Mouse (Mus musculus) thymus, postnatal 0 days (tissue): ENCODE results near the gene Tenm2. TPM values are rescaled to one million over a fixed set of nuclear protein-coding genes. Genes with fewer than 3 reads are reported as not detected.

Experiments
- DNase-seq: peaks from one replicate; pipeline ENCODE4 v3.0.0-alpha.2; 2015; ENCODE audit warnings: low spot score
- polyA plus RNA-seq: library from polyadenylated mRNA; unstranded; fragments of >200 nt; fragmentation: Nextera tagmentation; extraction: Ambion mirVana; gene quantifications from 2 replicates; pipeline ENCODE4 v1.2.1, GENCODE M21; 2015

Tenm2 gene
- polyA plus RNA-seq, 1 experiment from 2014 or later: 1.2 TPM

GRCm38 (mm10) chr11:37107069-37107468 lies 128.7 kb downstream of the Tenm2 start:
- no peak for DNase-seq

GRCm38 (mm10) chr11:37079403-37079802 lies 156.4 kb downstream of the Tenm2 start:
- DNase-seq: no peak

GRCm38 (mm10) chr11:37076989-37077598 lies 158.7 kb downstream of the Tenm2 start:
- no peak for DNase-seq

GRCm38 (mm10) chr11:37075349-37075748 lies 160.4 kb downstream of the Tenm2 start:
- no peak for DNase-seq

GRCm38 (mm10) chr11:37065459-37065858 lies 170.3 kb downstream of the Tenm2 start:
- no peak for DNase-seq

GRCm38 (mm10) chr11:37046671-37047070 lies 189.1 kb downstream of the Tenm2 start:
- no peak for DNase-seq

- no peak for DNase-seq
These were observed 194.5 kb downstream of the Tenm2 start for GRCm38 (mm10) chr11:37041259-37041658.

- no peak for DNase-seq
These were observed 196.5 kb downstream of the Tenm2 start for GRCm38 (mm10) chr11:37039283-37039682.

- no peak for DNase-seq
These were observed 204.3 kb downstream of the Tenm2 start for GRCm38 (mm10) chr11:37031305-37032055.

GRCm38 (mm10) chr11:37011900-37012299 lies 223.9 kb downstream of the Tenm2 start:
- no peak for DNase-seq

GRCm38 (mm10) chr11:37009243-37009642 lies 226.5 kb downstream of the Tenm2 start:
- no peak for DNase-seq

- DNase-seq: no peak
These were observed 238.1 kb downstream of the Tenm2 start for GRCm38 (mm10) chr11:36997668-36998067.

GRCm38 (mm10) chr11:36990895-36991294 lies 244.9 kb downstream of the Tenm2 start:
- no peak for DNase-seq

GRCm38 (mm10) chr11:36988776-36989565 lies 246.8 kb downstream of the Tenm2 start:
- DNase-seq: no peak

- no peak for DNase-seq
These were observed 261.6 kb downstream of the Tenm2 start for GRCm38 (mm10) chr11:36974142-36974541.

- no peak for DNase-seq
These were observed 277.7 kb downstream of the Tenm2 start for GRCm38 (mm10) chr11:36958102-36958501.

- DNase-seq: no peak
These were observed 294.3 kb downstream of the Tenm2 start for GRCm38 (mm10) chr11:36941429-36941828.

GRCm38 (mm10) chr11:36940557-36941110 lies 295.1 kb downstream of the Tenm2 start:
- no peak for DNase-seq

- DNase-seq: no peak
These were observed 305.9 kb downstream of the Tenm2 start for GRCm38 (mm10) chr11:36929817-36930216.

GRCm38 (mm10) chr11:36926705-36927406 lies 308.9 kb downstream of the Tenm2 start:
- no peak for DNase-seq

GRCm38 (mm10) chr11:36919301-36919700 lies 316.5 kb downstream of the Tenm2 start:
- no peak for DNase-seq
